Mouse (Mus musculus) testis, adult 2 months (tissue): Measurements from ENCODE around the gene Slc25a20.
A peak's percentile ranks its signal among the peaks of the same experiment; 100 is the strongest.

ENCODE experiments used
- CTCF ChIP-seq: fragments of 200-500 bp; IDR thresholded peaks from 2 replicates; pipeline ENCODE4 v1.5.1; 2012; ENCODE audit warnings: low read depth, mild to moderate bottlenecking, inconsistent platforms, low read length, moderate library complexity; ENCODE audit not compliant: control insufficient read depth, insufficient read depth, insufficient replicate concordance
- POLR2A ChIP-seq: fragments of 200-500 bp; IDR thresholded peaks from 2 replicates; pipeline ENCODE4 v1.6.1; 2012; ENCODE audit warnings: low read depth, mild to moderate bottlenecking, inconsistent platforms, low read length, moderate library complexity; ENCODE audit not compliant: control insufficient read depth

DNA sequence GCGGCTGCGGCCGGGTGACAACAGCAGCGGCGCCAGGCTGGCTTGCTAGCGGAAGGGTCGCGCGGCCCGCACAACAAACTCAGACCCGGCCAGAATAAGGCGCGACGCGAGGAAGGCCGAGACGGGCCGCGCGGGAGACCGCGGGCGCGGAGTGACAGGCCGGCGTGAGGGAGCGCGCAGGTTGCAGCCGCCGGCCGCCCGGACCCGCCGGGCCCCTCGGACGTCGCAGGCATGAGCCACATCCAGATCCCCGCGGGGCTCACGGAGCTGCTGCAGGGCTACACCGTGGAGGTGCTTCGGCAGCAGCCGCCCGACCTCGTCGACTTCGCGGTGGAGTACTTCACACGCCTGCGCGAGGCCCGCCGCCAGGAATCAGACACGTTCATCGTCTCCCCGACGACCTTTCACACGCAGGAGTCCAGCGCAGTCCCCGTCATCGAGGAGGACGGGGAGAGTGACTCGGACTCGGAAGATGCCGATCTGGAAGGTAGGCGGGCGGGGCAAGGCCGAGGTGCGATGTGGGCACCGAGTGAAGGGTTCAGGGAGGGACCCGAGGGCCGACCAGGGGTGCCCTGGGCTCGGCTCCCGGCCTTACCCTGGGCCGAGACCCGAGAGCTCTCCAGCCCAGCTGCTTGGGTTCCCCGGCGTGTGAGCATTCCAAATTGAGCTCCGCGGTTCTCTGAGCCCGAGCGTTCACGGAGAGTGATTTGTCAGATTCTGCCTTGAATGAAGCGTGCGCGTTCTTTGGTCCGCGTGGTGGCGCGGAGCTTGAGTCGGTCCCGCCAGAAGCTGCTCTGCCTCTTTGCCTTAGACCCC lies 30.5 kb downstream of the Slc25a20 start:
- TF ChIP-seq CTCF (no peak), POLR2A (peak; percentile 5; the same call in 1 of the 2 replicates)
